Mouse (Mus musculus) ES-E14 (cell line): ENCODE data around the gene Rnf31.

Experiments used
- HCFC1 ChIP-seq: IDR thresholded peaks from 2 replicates; pipeline ENCODE4 v1.6.1; 2012; ENCODE audit warnings: low read length, inconsistent platforms, borderline replicate concordance; ENCODE audit not compliant: insufficient read depth
- MAFK ChIP-seq: IDR thresholded peaks from 2 replicates; pipeline ENCODE4 v1.6.1; 2014; ENCODE audit warnings: mild to moderate bottlenecking, low read depth, low read length, inconsistent platforms; ENCODE audit not compliant: insufficient read depth
- ZC3H11A ChIP-seq: IDR thresholded peaks from 2 replicates; pipeline ENCODE4 v1.6.1; 2012; ENCODE audit warnings: low read depth, mild to moderate bottlenecking, inconsistent platforms, low read length, borderline replicate concordance
- ZNF384 ChIP-seq: IDR thresholded peaks from 2 replicates; pipeline ENCODE4 v1.6.1; 2012; ENCODE audit warnings: low read depth, low read length, inconsistent platforms

DNA sequence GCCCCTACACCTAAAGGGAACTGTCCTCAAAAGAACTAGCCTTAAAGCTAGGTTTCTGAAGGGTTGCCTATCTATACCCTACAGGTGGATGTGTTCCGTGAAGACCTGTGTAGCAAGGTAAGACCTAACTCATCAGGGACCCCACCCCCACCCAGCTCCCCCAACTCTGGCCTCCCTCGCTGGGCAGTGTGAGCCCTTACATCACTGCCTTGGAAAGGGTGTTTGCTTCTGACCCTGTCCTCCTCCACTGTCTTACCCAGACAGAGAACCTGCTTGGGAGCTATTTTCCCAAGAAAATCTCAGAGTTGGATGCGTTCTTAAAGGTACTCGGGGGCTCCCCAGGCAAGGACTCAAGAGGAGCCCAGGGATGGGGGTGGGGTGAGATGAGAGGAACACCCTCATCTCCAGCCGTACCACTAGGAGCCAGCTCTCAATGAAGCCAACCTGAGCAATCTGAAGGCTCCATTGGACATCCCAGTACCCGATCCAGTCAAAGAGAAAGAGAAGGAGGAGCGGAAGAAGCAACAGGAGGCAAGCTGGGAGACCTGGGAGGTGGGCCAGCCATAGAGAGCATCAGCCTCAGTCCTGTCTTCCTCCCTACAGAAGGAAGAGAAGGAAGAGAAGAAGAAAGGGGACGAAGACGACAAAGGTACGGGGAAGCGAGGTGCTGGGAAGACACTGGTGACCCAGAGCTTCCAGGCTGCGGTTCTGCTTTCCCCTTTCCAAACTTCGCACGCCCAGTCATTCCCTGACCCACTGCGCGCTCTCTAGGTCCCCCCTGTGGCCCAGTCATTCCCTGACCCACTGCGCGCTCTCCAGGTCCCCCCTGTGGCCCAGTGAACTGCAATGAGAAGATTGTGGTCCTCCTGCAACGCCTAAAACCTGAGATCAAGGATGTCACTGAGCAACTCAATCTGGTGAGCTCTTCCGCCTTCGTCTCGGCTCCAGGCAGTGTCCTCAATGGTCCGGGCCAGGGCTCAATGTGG is 11.7 kb upstream of the Rnf31 start:
- TF ChIP-seq ZC3H11A: no peak
- no peak for TF ChIP-seq MAFK
- TF ChIP-seq ZNF384: no peak
- no peak for TF ChIP-seq HCFC1
